Mouse (Mus musculus) forebrain, postnatal 0 days (tissue): Measurements from ENCODE around the gene Gm17617. TPM values are rescaled to one million over a fixed set of nuclear protein-coding genes. Genes with fewer than 3 reads are reported as not detected.

Experiments
- ATAC-seq: fragments of 200-750 bp; cut with Nextera tagmentation; 2 replicates; pipeline ENCODE4 v1.8.0; 2017; ENCODE audit warnings: mild to moderate bottlenecking, moderate library complexity
- DNase-seq: peaks from one replicate; pipeline ENCODE4 v3.0.0-alpha.2; 2015
- H3K27ac ChIP-seq: fragments of 300-500 bp; sonication (generic); 2 replicates; pipeline ENCODE4 v1.5.1; 2014; ENCODE audit warnings: low read depth, mild to moderate bottlenecking, antibody characterized with exemption, low read length, moderate library complexity, mixed read lengths
- H3K27me3 ChIP-seq: fragments of 300-500 bp; sonication (generic); 2 replicates; pipeline ENCODE4 v1.6.1; 2014; ENCODE audit warnings: mild to moderate bottlenecking, low read length, mixed read lengths; ENCODE audit not compliant: insufficient read depth
- H3K36me3 ChIP-seq: fragments of 300-500 bp; sonication (generic); 2 replicates; pipeline ENCODE4 v1.6.1; 2014; ENCODE audit warnings: mild to moderate bottlenecking, moderate library complexity; ENCODE audit not compliant: insufficient read depth
- H3K4me1 ChIP-seq: fragments of 300-500 bp; sonication (generic); 2 replicates; pipeline ENCODE4 v1.6.1; 2014; ENCODE audit warnings: antibody characterized with exemption; ENCODE audit not compliant: insufficient read depth
- H3K4me2 ChIP-seq: fragments of 300-500 bp; sonication (generic); 2 replicates; pipeline ENCODE4 v1.6.1; 2014; ENCODE audit warnings: low read depth, mild to moderate bottlenecking, moderate library complexity
- H3K4me3 ChIP-seq: fragments of 300-500 bp; sonication (generic); 2 replicates; pipeline ENCODE4 v1.5.1; 2014; ENCODE audit warnings: low read depth, low read length, mixed read lengths
- H3K9ac ChIP-seq: fragments of 300-500 bp; sonication (generic); 2 replicates; pipeline ENCODE4 v1.6.1; 2014; ENCODE audit warnings: mild to moderate bottlenecking
- H3K9me3 ChIP-seq: fragments of 300-500 bp; sonication (generic); 2 replicates; pipeline ENCODE4 v1.6.1; 2016; ENCODE audit warnings: low read length
- CTCF ChIP-seq: sonication (generic); IDR thresholded peaks from 2 replicates; pipeline ENCODE4 v1.5.1; 2016; ENCODE audit warnings: antibody characterized with exemption, control low read depth, low read depth
- WGBS: fragments of 180-500 bp; shearing (Covaris S2); extraction: QIAGEN DNeasy Blood & Tissue Kit; methylation state at CpG from one replicate; pipeline ENCODE4 v1.1.7; 2014; 5-methylcytosine and 5-hydroxymethylcytosine counted together
- polyA plus RNA-seq: library from polyadenylated mRNA; unstranded; fragments of >200 nt; fragmentation: Nextera tagmentation; extraction: Ambion mirVana; gene quantifications from 2 replicates; pipeline ENCODE4 v1.2.1, GENCODE M21; 2015
- total RNA-seq: library from RNA; depleted of rRNA; stranded (reverse); fragments of >200 nt; gene quantifications from 2 replicates; pipeline ENCODE4 v1.2.3, GENCODE M21; 2014

The Gm17617 gene
- total and polyA plus RNA-seq, 2 experiments from 2014 or later, result not detected

DNA sequence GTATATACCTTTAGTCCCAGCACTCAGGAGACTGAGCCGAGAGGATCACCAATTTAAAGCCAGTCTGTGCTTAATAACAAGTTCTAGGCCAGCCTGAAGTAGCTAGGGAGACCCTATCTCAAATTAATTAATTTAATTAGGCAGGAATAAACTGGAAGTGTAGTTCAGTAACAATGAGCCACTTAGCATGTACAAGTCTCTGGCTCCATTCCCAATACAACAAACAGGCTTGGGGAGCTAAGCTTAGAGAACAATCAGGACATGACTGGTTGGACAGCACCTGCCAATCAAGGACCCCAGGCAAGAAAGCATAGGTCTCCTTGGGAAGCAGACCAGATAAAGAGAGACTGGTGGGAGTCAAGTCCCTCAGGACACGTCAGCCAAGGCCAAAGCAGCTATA is 6.9 kb upstream of the Gm17617 start:
- Histone ChIP-seq H3K27me3 (no peaks in the 10 kb centered on the region), H3K9me3 (no peaks in the 10 kb centered on the region), H3K36me3 (no peaks in the 10 kb centered on the region), H3K4me1 (no peaks in the 10 kb centered on the region), H3K4me2 (no peak overlapping the region), H3K4me3 (no peak overlapping the region), H3K27ac (no peak overlapping the region), H3K9ac (no peak overlapping the region)
- 29% methylated on average over 2 of the region's 2 CpGs for WGBS
- ATAC-seq (no peak), DNase-seq (no peak)
- no peak for TF ChIP-seq CTCF

DNA sequence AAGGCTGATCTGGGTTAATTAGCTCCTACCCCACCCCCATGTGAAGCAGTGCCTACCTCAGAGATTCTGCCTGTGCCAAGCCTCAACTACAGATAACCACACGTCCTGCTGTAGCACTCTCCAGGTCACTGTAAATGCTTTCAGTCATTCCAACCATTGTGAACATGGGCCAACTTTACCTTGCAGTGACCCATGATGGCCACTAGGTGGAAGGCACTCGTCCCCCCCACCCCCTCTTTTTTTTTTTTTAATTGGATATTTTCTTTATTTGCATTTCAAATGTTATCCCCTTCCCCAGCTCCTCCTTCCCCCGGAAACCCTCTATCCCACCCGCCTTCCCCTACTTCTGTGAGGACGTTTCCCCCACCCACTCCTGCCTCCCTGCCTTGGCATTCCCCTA is 2.0 kb upstream of the Gm17617 start:
- ATAC-seq (no peak; the same call in none of the 2 replicates), DNase-seq (peak; percentile 42)
- Histone ChIP-seq H3K27ac (no peak overlapping the region), H3K4me3 (no peak overlapping the region), H3K4me1 (no peaks in the 10 kb centered on the region), H3K4me2 (no peak overlapping the region), H3K27me3 (no peaks in the 10 kb centered on the region), H3K36me3 (peaks cover 24% of the 10 kb centered on the region), H3K9ac (no peak overlapping the region), H3K9me3 (no peaks in the 10 kb centered on the region)
- WGBS, result 7% methylated on average over 5 of the region's 5 CpGs
- peak; percentile 74 for TF ChIP-seq CTCF

DNA sequence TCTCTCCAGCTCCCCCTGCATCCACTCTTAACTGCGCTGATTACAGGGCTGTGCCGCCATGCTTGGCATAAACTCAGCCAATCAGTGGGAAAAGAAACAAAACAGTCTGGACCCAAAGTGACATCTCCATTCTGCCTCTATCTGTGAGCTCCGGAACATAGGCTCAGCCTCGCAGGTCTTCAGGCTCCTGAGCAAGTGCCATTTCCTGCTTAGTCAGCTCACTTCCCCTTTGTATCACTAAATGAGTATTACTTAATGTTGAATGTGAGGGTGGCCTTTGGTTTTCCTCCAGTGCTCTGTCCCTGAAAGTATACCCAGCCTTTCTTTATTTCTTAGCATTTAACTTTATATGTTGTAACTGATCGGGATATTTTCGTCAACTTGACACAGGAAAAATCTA is 8.4 kb downstream of the Gm17617 start:
- no peaks in the 10 kb centered on the region for H3K27me3 ChIP-seq
- WGBS, result 93% methylated on average over 6 of the region's 6 CpGs
- no peak overlapping the region for H3K27ac ChIP-seq
- H3K4me3 ChIP-seq, result no peak overlapping the region
- H3K9me3 ChIP-seq, result no peaks in the 10 kb centered on the region
- no peaks in the 10 kb centered on the region for H3K4me1 ChIP-seq
- ATAC-seq (no peak), DNase-seq (no peak)
- TF ChIP-seq CTCF, result no peak
- peaks cover 43% of the 10 kb centered on the region for H3K36me3 ChIP-seq
- H3K9ac ChIP-seq, result no peak overlapping the region
- no peak overlapping the region for H3K4me2 ChIP-seq

DNA sequence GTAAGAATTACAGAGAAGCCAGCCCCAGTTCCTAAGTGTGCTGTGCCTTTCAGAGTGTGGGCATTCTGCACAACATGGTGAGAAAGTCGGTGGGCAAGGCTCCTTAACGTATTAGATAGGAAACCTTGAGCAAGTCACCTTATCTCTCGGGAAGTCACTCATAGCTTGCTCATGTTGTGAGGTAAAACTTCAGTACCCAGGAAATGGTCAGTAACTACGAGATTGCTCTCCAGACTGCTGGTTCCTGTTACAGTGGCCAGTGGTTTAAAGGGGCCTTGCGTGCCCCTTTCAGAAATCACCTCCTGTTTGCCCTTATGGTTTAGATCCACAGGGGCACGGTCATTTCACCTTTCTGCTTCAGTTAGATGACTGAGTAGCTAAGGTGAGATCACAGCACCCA is 19.0 kb downstream of the Gm17617 start:
- Histone ChIP-seq H3K9ac (no peak overlapping the region), H3K27me3 (no peaks in the 10 kb centered on the region), H3K4me1 (no peaks in the 10 kb centered on the region), H3K27ac (no peak overlapping the region), H3K4me3 (no peak overlapping the region), H3K9me3 (no peaks in the 10 kb centered on the region), H3K36me3 (peaks cover 46% of the 10 kb centered on the region), H3K4me2 (no peak overlapping the region)
- DNase-seq (no peak), ATAC-seq (no peak)
- 88% methylated on average over 6 of the region's 6 CpGs for WGBS
- no peak for TF ChIP-seq CTCF

DNA sequence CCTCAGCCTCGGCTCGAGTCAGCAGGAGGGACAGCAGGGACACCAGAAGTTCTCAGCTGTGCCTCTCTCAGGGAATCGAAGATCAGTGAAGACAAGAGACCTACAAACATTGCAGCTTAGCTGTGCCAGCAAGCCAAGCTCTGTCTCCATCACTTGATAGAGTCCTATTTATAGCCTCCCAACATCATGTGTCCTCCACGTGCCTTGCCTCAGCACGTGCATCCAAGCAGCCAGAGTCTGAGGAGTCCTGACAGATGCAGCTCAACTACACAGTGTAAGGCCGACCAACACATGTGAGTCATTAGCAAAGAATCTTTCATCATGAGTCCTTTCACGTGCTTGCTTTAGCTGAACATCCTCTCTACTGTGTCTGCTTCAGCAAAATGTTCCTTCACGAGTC is 25.7 kb downstream of the Gm17617 start:
- no peaks in the 10 kb centered on the region for H3K27me3 ChIP-seq
- H3K9ac ChIP-seq, result no peak overlapping the region
- no peak for TF ChIP-seq CTCF
- no peak for DNase-seq
- H3K4me1 ChIP-seq, result peaks cover 7% of the 10 kb centered on the region
- no peaks in the 10 kb centered on the region; the same call in 1 of the 2 replicates for H3K36me3 ChIP-seq
- no peak for ATAC-seq
- H3K4me2 ChIP-seq, result no peak overlapping the region
- no peak overlapping the region for H3K27ac ChIP-seq
- no peak overlapping the region for H3K4me3 ChIP-seq
- WGBS, result 86% methylated on average over 8 of the region's 8 CpGs
- no peaks in the 10 kb centered on the region for H3K9me3 ChIP-seq

DNA sequence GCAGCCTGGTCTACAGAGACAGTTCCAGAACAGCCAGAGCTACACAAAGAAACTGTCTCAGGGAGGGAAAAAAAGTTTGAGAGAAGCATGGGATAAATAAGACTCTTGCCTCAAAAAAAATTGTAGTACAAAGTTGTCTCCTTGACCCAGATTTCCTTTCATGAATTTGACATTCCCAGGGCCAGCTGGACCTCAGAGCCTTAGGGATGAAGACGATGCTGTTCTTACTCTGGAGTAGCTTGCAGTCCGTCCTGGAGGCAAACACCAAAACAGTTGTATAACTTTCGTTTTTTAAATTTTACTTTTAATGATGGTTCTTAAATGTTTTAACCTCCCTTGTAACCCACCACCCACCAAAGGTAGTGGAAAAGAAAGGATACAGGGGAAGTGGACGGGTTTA is 26.2 kb downstream of the Gm17617 start:
- no peaks in the 10 kb centered on the region for H3K9me3 ChIP-seq
- ATAC-seq, result no peak
- no peaks in the 10 kb centered on the region; the same call in 1 of the 2 replicates for H3K36me3 ChIP-seq
- H3K27me3 ChIP-seq, result no peaks in the 10 kb centered on the region
- H3K27ac ChIP-seq, result no peak overlapping the region
- WGBS, result 86% methylated on average over 4 of the region's 4 CpGs
- H3K4me3 ChIP-seq, result no peak overlapping the region
- H3K4me2 ChIP-seq, result no peak overlapping the region
- DNase-seq, result no peak
- H3K4me1 ChIP-seq, result peaks cover 7% of the 10 kb centered on the region
- no peak overlapping the region for H3K9ac ChIP-seq
- no peak for TF ChIP-seq CTCF

DNA sequence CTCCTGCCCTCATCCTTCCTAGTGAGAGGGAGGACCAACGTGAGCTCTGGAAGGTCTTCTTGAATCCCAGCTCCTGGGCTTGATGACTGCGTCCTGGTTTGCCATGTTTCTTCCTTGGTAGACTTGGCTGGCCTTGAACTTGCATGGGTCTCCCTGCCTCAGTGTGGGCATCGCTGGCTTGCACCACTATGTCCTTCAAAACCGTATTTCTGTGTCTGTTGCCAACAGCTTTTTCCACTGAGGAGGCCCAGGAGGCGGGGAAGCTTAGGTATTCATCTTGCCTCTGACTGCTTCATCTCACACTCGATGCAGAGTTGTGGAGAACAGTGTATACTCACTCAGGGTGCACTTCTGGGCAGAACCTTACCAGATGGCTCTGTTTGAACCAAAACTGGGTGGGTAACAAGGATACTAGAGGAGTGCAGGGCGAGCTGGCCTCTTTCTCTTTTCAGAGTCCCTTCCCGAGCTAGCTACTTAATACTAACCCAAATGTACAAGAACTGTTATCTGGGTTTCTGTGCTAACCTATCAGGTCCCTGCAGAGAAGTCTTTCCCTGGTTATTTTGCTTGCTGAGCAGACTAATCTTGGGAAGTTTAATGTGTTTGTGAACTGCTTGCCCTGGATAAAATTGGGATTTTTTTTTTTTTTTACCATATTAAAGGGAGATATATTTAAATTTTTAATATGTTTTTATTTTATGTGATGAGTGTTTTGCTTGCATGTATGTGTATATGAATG is 27.2 kb downstream of the Gm17617 start:
- Histone ChIP-seq H3K36me3 (no peaks in the 10 kb centered on the region; the same call in 1 of the 2 replicates), H3K9ac (peak overlapping the region; percentile 76), H3K27ac (0 out of 2 replicates have a peak overlapping the region, but pooled peaks have one; percentile 79), H3K4me3 (peak overlapping the region; percentile 62), H3K9me3 (no peaks in the 10 kb centered on the region), H3K4me1 (peaks cover 7% of the 10 kb centered on the region), H3K27me3 (no peaks in the 10 kb centered on the region), H3K4me2 (peak overlapping the region; percentile 73)
- ATAC-seq (no peak), DNase-seq (no peak)
- no peak for TF ChIP-seq CTCF
- 17% methylated on average over 8 of the region's 8 CpGs for WGBS
